Comparison of ENCODE assay signal across 12 mouse cellular contexts in the genomic region with DNA sequence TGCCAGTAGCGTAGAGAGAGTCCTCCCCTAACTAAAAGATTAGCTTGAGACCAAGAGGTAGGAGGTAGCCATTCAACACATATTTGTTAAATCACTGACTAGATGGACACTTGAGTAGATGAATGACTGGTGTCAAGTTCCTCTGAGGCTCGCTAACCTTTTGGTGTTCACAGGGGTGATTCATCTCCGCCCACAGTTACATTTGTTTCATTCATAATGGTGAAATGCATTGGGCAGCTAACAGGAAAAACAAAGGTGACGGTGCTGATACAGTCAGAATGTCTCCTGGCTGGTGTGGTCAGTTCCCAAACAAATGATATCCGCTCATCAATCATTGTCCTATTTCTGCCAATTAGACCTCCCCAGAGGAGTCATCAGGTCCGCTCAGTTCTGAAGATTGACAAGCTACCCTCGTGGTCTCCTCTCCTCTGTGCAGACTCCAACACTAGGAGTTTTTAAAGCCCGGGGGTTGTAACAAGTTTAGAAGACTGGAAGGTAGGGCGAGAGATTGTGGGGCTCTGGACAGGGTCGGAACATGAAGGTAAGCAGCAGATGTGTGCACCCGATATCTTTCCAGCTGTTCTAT. TPM values are rescaled to one million over a fixed set of nuclear protein-coding genes. Genes with fewer than 3 reads are reported as not detected.
DNase-seq lines count a peak whose midpoint lies in the region; ATAC-seq lines count a peak whose summit lies in the region.
"Had no signal": no experiment of that assay in that cellular context is flagged by ENCODE, and none has a peak within 500 bp of the region (broad histone marks: within the 10 kb centered on the region; RNA-seq: fewer than 3 reads in every experiment).

A gene (plus strand): TSS at position 536 of the 586 bp plus-strand sequence.

- H3K4me3 ChIP-seq in heart, embryonic 13.5 days: 0 out of 2 replicates have a peak within 1 kb of the TSS, but pooled peaks have one; percentile 39
- H3K4me3 ChIP-seq in embryonic facial prominence, embryonic 14.5 days (ENCODE audit: low read depth, low read length): peak within 1 kb of the TSS; percentile 34; the same call in 1 of the 2 replicates
- H3K4me3 ChIP-seq in limb, embryonic 12.5 days (replicated peaks): no peak within 1 kb of the TSS
- H3K4me3 ChIP-seq: erythroblast, embryonic 14.5 days; liver, embryonic 15.5 days had no signal

- no peaks in the 10 kb centered on the region for H3K9me3 ChIP-seq in heart, embryonic 13.5 days
- H3K9me3 ChIP-seq in embryonic facial prominence, embryonic 14.5 days (ENCODE audit: control insufficient read depth, low read length): no peaks in the 10 kb centered on the region
- no peaks in the 10 kb centered on the region for H3K9me3 ChIP-seq in limb, embryonic 12.5 days
- H3K9me3 ChIP-seq: liver, embryonic 15.5 days had no signal

- 0 out of 2 replicates have a peak within 1 kb of the TSS, but pooled peaks have one; percentile 65 for H3K9ac ChIP-seq in heart, embryonic 13.5 days
- H3K9ac ChIP-seq in embryonic facial prominence, embryonic 14.5 days (ENCODE audit: low read depth, low read length): peak within 1 kb of the TSS; percentile 52; the same call in 1 of the 2 replicates
- no peak within 1 kb of the TSS for H3K9ac ChIP-seq in limb, embryonic 12.5 days (replicated peaks)
- H3K9ac ChIP-seq: liver, embryonic 15.5 days had no signal

- 61% methylated on average over 11 of the region's 11 CpGs for WGBS in heart, embryonic 13.5 days
- WGBS in embryonic facial prominence, embryonic 14.5 days: 67% methylated on average over 11 of the region's 11 CpGs
- 62% methylated on average over 11 of the region's 11 CpGs for WGBS in limb, embryonic 12.5 days

- H3K36me3 ChIP-seq in heart, embryonic 13.5 days: 0 out of 2 replicates have a peak, but pooled peaks cover 3% of the 10 kb centered on the region
- H3K36me3 ChIP-seq in embryonic facial prominence, embryonic 14.5 days (ENCODE audit: control insufficient read depth, insufficient read depth, low read length): no peaks in the 10 kb centered on the region
- H3K36me3 ChIP-seq in limb, embryonic 12.5 days: no peaks in the 10 kb centered on the region
- H3K36me3 ChIP-seq: liver, embryonic 15.5 days had no signal

- no peak for ATAC-seq in heart, embryonic 13.5 days (ENCODE audit: extremely low read depth, insufficient number of reproducible peaks, low FRiP score, low TSS enrichment)
- no peak for ATAC-seq in embryonic facial prominence, embryonic 14.5 days (ENCODE audit: low read depth)
- no peak for ATAC-seq in limb, embryonic 12.5 days (ENCODE audit: insufficient number of reproducible peaks, insufficient read depth, low FRiP score, low TSS enrichment, low read depth)
- ATAC-seq in erythroblast, adult 5-6 weeks (replicated peaks; ENCODE audit: low FRiP score, poor library complexity, severe bottlenecking): no peak

- H3K27ac ChIP-seq in heart, embryonic 13.5 days (replicated peaks): no peak within 1 kb of the TSS
- H3K27ac ChIP-seq in embryonic facial prominence, embryonic 14.5 days (replicated peaks; ENCODE audit: low read depth, low read length): no peak within 1 kb of the TSS
- no peak within 1 kb of the TSS for H3K27ac ChIP-seq in limb, embryonic 12.5 days
- H3K27ac ChIP-seq: liver, embryonic 15.5 days had no signal

- peaks cover 11% of the 10 kb centered on the region for H3K4me1 ChIP-seq in heart, embryonic 13.5 days
- H3K4me1 ChIP-seq in embryonic facial prominence, embryonic 14.5 days (ENCODE audit: control insufficient read depth, insufficient read depth, low read length): peaks cover 4% of the 10 kb centered on the region; the same call in 1 of the 2 replicates
- H3K4me1 ChIP-seq in limb, embryonic 12.5 days (replicated peaks): peaks cover 4% of the 10 kb centered on the region
- H3K4me1 ChIP-seq: liver, embryonic 15.5 days had no signal

- H3K27me3 ChIP-seq in heart, embryonic 13.5 days (replicated peaks): peaks cover 42% of the 10 kb centered on the region
- peaks cover 31% of the 10 kb centered on the region for H3K27me3 ChIP-seq in embryonic facial prominence, embryonic 14.5 days (replicated peaks; ENCODE audit: control insufficient read depth, insufficient read depth, low read length)
- peaks cover 46% of the 10 kb centered on the region for H3K27me3 ChIP-seq in limb, embryonic 12.5 days

- no peak for DNase-seq in heart, postnatal 4 days
- peak; percentile 62 for DNase-seq in 3T3-L1 (ENCODE audit: low read depth, low spot score)
- no peak for DNase-seq in embryonic facial prominence, embryonic 14.5 days (ENCODE audit: low spot score)
- DNase-seq in urinary bladder, adult 2 months (ENCODE audit: low spot score): no peak
- DNase-seq in right cerebral cortex, postnatal 25 days: no peak
- DNase-seq: cerebellum, adult 9-11 months; gastrocnemius, postnatal 25 days had no signal

- peak within 1 kb of the TSS; percentile 63 for H3K4me2 ChIP-seq in heart, embryonic 13.5 days
- H3K4me2 ChIP-seq in embryonic facial prominence, embryonic 14.5 days (ENCODE audit: low read depth, low read length): no peak within 1 kb of the TSS
- H3K4me2 ChIP-seq in limb, embryonic 12.5 days: peak within 1 kb of the TSS; percentile 61; the same call in 1 of the 2 replicates

RNA-seq across cellular contexts. Expression of the gene that starts here (rescaled TPM):
- polyA plus RNA-seq in heart, embryonic 13.5 days (2015; fragmentation: Nextera tagmentation; extraction: Ambion mirVana): 0.27 and 0.59 TPM in 2 replicates
- not detected for total RNA-seq in heart, postnatal 4 days (2021)
- polyA plus RNA-seq in embryonic facial prominence, embryonic 14.5 days (2014; fragmentation: Nextera tagmentation; extraction: Ambion mirVana): 1.1 TPM in 2 replicates
- 1.2 and 1.7 TPM in 2 replicates for polyA plus RNA-seq in limb, embryonic 12.5 days (2016; fragmentation: Nextera tagmentation; extraction: Ambion mirVana)
- 1.8 and 2.0 TPM in 2 replicates for polyA plus RNA-seq in urinary bladder, adult 2 months (2012; rRNA removed)
- total RNA-seq in erythroblast, adult 5-6 weeks (2015; ENCODE audit: low replicate concordance): not detected in 2 replicates
- 1.8 TPM in 1 of 2 replicates, not detected in the other for total RNA-seq in erythroblast, adult 5-6 weeks (2017; ENCODE audit: low replicate concordance)
- polyA plus RNA-seq: erythroblast, embryonic 14.5 days had no signal
